Mouse (Mus musculus) intestine, embryonic 16.5 days (tissue): ENCODE data around the gene Fam57a. TPM values are rescaled to one million over a fixed set of nuclear protein-coding genes. Genes with fewer than 3 reads are reported as not detected.

Experiments used
- ATAC-seq: fragments of 200-750 bp; cut with Nextera tagmentation; 2 replicates; pipeline ENCODE4 v1.8.0; 2017; ENCODE audit warnings: moderate TSS enrichment, moderate library complexity
- H3K27ac ChIP-seq: fragments of 300-500 bp; sonication (generic); 2 replicates; pipeline ENCODE4 v1.5.1; 2014; ENCODE audit warnings: mild to moderate bottlenecking, low read length
- H3K27me3 ChIP-seq: fragments of 300-500 bp; sonication (generic); replicated peaks from 2 replicates; pipeline ENCODE4 v1.6.1; 2014; ENCODE audit warnings: low read length, control low read depth, mixed read lengths; ENCODE audit not compliant: control insufficient read depth, insufficient read depth
- H3K36me3 ChIP-seq: fragments of 300-500 bp; sonication (generic); 2 replicates; pipeline ENCODE4 v1.6.1; 2014; ENCODE audit warnings: low read length, control low read depth; ENCODE audit not compliant: control insufficient read depth, insufficient read depth
- H3K4me1 ChIP-seq: fragments of 300-500 bp; sonication (generic); 2 replicates; pipeline ENCODE4 v1.6.1; 2014; ENCODE audit warnings: low read length, control low read depth, mixed read lengths; ENCODE audit not compliant: control insufficient read depth, insufficient read depth
- H3K4me2 ChIP-seq: fragments of 300-500 bp; sonication (generic); 2 replicates; pipeline ENCODE4 v1.6.1; 2014; ENCODE audit warnings: low read depth, low read length, control low read depth
- H3K4me3 ChIP-seq: fragments of 300-500 bp; sonication (generic); 2 replicates; pipeline ENCODE4 v1.5.1; 2014; ENCODE audit warnings: mild to moderate bottlenecking, low read length
- H3K9ac ChIP-seq: fragments of 300-500 bp; sonication (generic); 2 replicates; pipeline ENCODE4 v1.6.1; 2014; ENCODE audit warnings: low read depth, low read length
- H3K9me3 ChIP-seq: fragments of 300-500 bp; sonication (generic); 2 replicates; pipeline ENCODE4 v1.6.1; 2016; ENCODE audit warnings: low read length, control low read depth; ENCODE audit not compliant: control insufficient read depth
- WGBS: fragments of 180-500 bp; shearing (Covaris S2); extraction: QIAGEN DNeasy Blood & Tissue Kit; methylation state at CpG from one replicate; pipeline ENCODE4 v1.1.7; 2014; 5-methylcytosine and 5-hydroxymethylcytosine counted together
- polyA plus RNA-seq: library from polyadenylated mRNA; unstranded; fragments of >200 nt; fragmentation: Nextera tagmentation; extraction: Ambion mirVana; gene quantifications from 2 replicates; pipeline ENCODE4 v1.2.1, GENCODE M21; 2015

The Fam57a gene
- polyA plus RNA-seq, 1 experiment from 2014 or later = 104 TPM

DNA sequence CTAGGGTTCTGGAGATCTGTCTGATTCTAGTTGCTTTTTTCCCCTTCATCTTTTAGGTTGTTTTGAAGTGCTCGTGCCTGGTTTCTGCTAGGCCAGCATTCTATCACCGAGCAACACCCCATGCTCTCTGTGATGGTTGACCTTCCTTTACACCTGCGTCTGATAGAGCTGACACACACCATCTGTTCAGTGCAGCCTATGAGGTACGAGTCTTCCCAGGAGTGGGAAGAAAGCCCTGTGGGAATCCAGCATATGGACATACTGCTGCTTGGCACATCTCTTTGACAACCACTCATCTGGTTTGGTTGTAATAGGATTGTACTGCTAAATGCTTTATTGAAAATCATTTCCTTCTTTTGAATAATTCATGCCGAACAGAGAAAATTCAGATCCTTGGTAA is 9.3 kb upstream of the Fam57a start:
- Histone ChIP-seq H3K4me1 (0 out of 2 replicates have a peak, but pooled peaks cover 4% of the 10 kb centered on the region), H3K27me3 (no peaks in the 10 kb centered on the region), H3K4me2 (no peak overlapping the region), H3K4me3 (no peak overlapping the region), H3K9ac (no peak overlapping the region), H3K9me3 (no peaks in the 10 kb centered on the region), H3K27ac (no peak overlapping the region), H3K36me3 (peaks cover 7% of the 10 kb centered on the region; the same call in 1 of the 2 replicates)
- ATAC-seq = no peak
- WGBS = 64% methylated on average over 5 of the region's 5 CpGs

DNA sequence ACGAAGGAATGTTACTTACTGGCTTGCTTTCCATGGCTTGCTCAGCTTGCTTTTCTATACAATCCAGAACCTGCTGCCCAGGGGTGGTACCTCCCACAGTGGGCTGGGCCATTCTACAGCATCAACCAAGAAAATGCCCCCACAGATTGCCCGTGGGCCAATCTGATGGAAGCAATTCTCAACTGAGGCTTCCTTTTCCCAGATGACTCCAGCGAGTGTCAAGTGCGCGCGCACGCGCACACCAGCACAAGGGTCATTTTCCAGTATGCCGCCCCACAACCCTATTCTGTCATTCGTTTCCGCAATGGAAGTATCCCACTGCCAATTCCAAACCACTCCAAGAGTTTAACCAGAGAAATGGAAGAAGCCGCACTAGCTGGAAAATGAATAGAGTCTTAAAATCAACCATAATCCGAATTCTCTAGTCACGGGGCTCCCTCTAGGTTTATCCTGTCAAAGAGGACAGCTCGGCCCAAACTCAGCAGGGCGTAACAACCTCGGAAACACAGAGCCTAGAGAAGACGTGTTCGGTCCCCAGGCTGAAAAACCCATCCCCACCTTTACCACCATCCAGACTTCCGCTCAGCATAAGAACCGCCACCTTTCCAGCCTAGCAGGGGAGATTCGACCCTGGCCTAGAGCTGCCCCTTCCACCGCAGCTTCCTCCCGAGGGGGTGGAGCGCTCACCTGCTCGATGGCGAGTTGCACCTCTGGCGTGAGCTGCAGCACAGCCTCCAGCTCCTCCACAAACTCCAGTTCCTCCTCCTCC is 561 bp upstream of the Fam57a start:
- H3K27me3 ChIP-seq = no peaks in the 10 kb centered on the region
- WGBS = under 1% methylated on average over 28 of the region's 28 CpGs
- ATAC-seq = peak; percentile 88
- H3K4me3 ChIP-seq = peak overlapping the region; percentile 94
- no peaks in the 10 kb centered on the region for H3K9me3 ChIP-seq
- H3K9ac ChIP-seq = peak overlapping the region; percentile 89
- peak overlapping the region; percentile 79 for H3K27ac ChIP-seq
- H3K4me1 ChIP-seq = peaks cover 6% of the 10 kb centered on the region
- H3K4me2 ChIP-seq = peak overlapping the region; percentile 88
- no peaks in the 10 kb centered on the region; the same call in 1 of the 2 replicates for H3K36me3 ChIP-seq

DNA sequence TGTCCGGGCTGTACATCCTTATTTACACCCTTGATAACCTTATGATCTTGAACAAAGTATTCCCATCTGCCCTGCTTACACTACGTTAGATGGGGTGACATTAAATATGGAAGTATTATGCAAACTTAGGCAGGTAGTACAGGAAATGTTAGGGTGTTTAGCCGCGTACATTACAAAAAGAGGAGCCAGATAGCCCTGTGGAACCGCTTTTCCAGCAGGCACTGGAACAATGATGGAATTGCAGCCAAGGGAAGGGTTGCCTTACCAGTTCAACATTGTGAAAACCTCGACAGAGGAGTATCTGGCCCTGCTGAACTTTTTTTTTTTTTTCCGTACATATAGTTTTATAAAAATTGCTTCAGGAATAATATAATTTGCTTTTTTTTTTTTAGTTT is 672 bp downstream of the Fam57a start:
- H3K4me2 ChIP-seq = peak overlapping the region; percentile 88
- no peaks in the 10 kb centered on the region for H3K27me3 ChIP-seq
- peaks cover 6% of the 10 kb centered on the region for H3K4me1 ChIP-seq
- no peaks in the 10 kb centered on the region for H3K9me3 ChIP-seq
- ATAC-seq = no peak
- H3K27ac ChIP-seq = peak overlapping the region; percentile 75; the same call in 1 of the 2 replicates
- 18% methylated on average over 7 of the region's 7 CpGs for WGBS
- H3K4me3 ChIP-seq = peak overlapping the region; percentile 94
- peak overlapping the region; percentile 89 for H3K9ac ChIP-seq
- no peaks in the 10 kb centered on the region; the same call in 1 of the 2 replicates for H3K36me3 ChIP-seq

DNA sequence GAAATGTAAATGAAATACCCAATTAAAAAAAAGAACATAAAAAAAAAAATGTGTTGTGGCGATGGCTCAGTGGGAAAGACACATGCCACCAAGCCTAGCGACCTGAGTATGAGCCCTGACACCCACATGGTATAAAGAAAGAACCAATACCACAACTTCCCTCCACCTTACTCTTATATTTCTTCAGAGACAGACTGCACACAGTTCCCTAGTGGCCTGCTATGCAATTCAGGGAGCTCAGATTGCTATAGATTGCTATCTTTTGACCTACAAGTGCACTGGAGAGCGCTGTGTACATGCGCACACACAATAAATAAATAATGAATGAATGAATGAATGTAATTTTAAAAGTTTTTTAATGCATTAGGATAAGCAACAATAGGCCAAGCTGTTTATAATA is 4.3 kb downstream of the Fam57a start:
- 79% methylated on average over 4 of the region's 4 CpGs for WGBS
- H3K27me3 ChIP-seq = no peaks in the 10 kb centered on the region

DNA sequence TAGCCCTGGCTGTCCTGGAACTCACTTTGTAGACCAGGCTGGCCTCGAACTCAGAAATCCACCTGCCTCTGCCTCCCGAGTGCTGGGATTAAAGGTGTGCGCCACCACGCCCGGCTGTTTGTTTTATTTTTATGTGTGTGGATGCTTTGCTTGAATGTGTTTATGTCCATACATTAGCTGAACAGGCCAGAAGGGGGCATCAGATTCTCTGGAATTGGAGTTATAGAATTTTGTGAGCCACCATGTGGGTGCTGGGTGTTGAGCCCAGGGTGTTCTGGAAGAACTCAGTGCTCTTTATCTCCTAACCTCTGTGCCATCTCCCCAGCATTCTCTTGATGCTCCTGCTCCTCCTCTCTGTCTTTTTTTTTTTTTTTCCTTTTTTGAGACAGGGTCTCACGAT is 7.4 kb downstream of the Fam57a start:
- 84% methylated on average over 6 of the region's 6 CpGs for WGBS
- Histone ChIP-seq H3K4me1 (no peaks in the 10 kb centered on the region), H3K27ac (no peak overlapping the region), H3K9me3 (no peaks in the 10 kb centered on the region), H3K4me2 (no peak overlapping the region), H3K4me3 (no peak overlapping the region), H3K9ac (no peak overlapping the region), H3K36me3 (no peaks in the 10 kb centered on the region), H3K27me3 (no peaks in the 10 kb centered on the region)
- no peak for ATAC-seq

More for the DNA sequence above, 4.3 kb downstream of the Fam57a start:
- no peak overlapping the region for H3K9ac ChIP-seq
- H3K4me3 ChIP-seq = no peak overlapping the region
- H3K4me2 ChIP-seq = no peak overlapping the region
- no peaks in the 10 kb centered on the region for H3K9me3 ChIP-seq
- ATAC-seq = no peak
- H3K4me1 ChIP-seq = 0 out of 2 replicates have a peak, but pooled peaks cover 3% of the 10 kb centered on the region
- H3K36me3 ChIP-seq = no peaks in the 10 kb centered on the region
- H3K27ac ChIP-seq = no peak overlapping the region

DNA sequence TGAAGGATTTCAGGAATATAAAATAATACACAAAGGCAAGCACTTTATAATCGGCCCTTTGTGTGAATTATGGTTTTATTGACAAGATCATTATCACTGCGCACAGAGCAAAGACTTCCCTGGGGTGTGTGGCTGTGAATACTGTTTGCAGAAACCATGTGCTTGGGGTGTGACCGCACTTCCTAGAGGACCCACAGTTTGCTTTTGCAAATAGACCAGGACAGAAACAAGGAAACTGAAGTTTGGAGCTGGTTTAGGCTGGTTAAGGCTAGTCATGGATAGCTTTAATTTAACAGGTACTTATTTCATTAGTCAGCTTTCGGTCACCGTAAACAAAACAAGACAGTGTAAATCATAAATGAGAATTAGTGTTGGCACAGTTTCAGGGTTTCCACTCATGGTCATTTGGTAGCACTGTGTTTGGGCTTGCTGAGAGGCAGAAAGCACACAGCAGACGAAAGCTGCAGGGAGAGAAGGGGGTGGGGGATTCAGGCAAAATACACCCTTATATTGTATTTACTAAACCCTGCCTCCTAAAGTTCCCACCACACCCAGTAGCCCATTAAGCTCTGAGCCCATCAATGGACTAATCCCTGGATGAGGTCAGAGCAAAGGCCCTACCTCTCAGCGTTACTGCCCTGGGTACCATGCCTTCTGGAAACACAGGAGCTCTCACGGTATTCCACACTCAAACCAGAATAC is 17.0 kb downstream of the Fam57a start:
- H3K9ac ChIP-seq = peak overlapping the region; percentile 50
- H3K4me3 ChIP-seq = peak overlapping the region; percentile 1
- 40% methylated on average over 8 of the region's 8 CpGs for WGBS
- no peaks in the 10 kb centered on the region for H3K9me3 ChIP-seq
- H3K4me1 ChIP-seq = peaks cover 12% of the 10 kb centered on the region
- ATAC-seq = peak; percentile 92
- peak overlapping the region; percentile 34 for H3K4me2 ChIP-seq
- peak overlapping the region; percentile 85 for H3K27ac ChIP-seq
- H3K27me3 ChIP-seq = no peaks in the 10 kb centered on the region
- no peaks in the 10 kb centered on the region for H3K36me3 ChIP-seq

DNA sequence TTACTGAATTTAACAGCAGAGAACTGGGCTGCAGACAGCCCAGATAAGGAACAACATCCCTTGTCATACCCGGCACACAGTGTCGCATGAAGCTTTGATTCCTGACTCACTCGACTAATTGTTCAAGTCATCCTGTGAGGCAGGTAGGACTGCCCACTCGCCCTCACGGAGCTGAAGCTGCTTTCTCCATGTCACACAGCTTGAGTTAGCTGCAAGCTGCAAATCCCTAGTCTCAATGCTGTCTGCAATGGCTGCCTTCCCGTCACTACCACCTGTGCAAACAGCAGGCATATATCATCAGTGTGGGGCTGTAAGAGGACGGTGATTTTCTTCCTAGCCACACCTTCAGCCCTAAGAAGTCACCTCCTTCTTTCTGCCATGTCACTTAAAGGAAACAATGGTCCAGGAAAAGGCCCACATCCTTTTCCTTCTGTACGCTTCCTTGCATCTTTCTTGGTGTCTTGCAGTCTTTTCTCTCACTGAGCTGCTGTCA is 17.6 kb downstream of the Fam57a start:
- H3K9me3 ChIP-seq = no peaks in the 10 kb centered on the region
- WGBS = 47% methylated on average over 8 of the region's 8 CpGs
- H3K4me2 ChIP-seq = peak overlapping the region; percentile 34
- peak overlapping the region; percentile 1 for H3K4me3 ChIP-seq
- H3K9ac ChIP-seq = peak overlapping the region; percentile 50
- H3K4me1 ChIP-seq = peaks cover 15% of the 10 kb centered on the region
- H3K27ac ChIP-seq = peak overlapping the region; percentile 85
- H3K36me3 ChIP-seq = no peaks in the 10 kb centered on the region
- ATAC-seq = no peak
- H3K27me3 ChIP-seq = no peaks in the 10 kb centered on the region

DNA sequence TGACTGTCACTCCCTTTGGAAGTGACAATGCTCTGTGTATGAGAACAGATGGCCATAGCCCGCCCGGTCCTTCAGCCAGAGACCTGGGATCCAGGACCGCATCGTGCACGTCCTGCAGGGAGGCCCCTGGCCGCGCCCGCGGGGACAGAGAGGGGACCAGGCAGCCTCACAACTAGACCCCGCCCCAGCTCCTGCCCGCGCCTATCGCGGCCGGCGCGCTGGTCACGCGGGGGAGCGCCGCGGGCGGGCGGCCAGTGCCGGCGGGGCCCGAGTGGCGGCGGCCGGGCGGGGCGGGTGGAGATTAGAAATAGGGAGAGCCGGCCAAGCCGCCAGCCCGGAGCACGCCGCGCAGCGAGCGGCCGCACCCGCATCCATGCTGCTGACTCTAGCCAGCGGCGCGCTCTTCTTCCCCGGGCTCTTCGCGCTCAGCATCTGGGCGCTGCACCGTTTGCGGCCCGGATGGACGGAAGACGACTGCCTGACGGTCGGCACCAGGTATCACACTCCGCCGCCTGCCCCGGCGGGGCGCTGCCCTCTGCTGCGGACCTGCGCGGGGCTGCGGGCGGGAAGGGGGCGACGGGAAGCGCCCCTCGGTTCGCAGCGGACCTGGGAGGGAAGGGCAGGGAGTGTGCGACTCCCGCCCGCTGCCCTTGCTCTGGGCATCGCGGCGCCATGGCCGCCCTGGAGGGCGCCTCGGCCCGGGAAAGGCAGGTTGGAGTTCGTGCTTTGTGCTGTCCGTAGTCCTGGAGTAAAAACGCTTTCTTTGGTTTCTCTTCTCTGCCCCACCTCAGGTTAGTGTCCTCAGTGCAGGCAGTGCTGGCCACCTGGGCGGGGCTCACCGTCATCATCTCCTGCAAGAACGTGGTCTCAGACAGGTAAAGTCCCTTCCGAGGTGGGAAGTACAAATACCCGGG is 22.5 kb downstream of the Fam57a start:
- peak overlapping the region; percentile 74 for H3K27ac ChIP-seq
- peaks cover 19% of the 10 kb centered on the region for H3K4me1 ChIP-seq
- H3K27me3 ChIP-seq = no peaks in the 10 kb centered on the region
- no peaks in the 10 kb centered on the region for H3K9me3 ChIP-seq
- peak; percentile 99 for ATAC-seq
- under 1% methylated on average over 88 of the region's 90 CpGs for WGBS
- peak overlapping the region; percentile 81 for H3K9ac ChIP-seq
- peak overlapping the region; percentile 68 for H3K4me3 ChIP-seq
- H3K36me3 ChIP-seq = peaks cover 4% of the 10 kb centered on the region; the same call in 1 of the 2 replicates
- peak overlapping the region; percentile 86 for H3K4me2 ChIP-seq
